Mouse (Mus musculus) spleen, postnatal 4 days (tissue): ENCODE measurements around the gene Abcg4.
"Not testable (repeated sequence)": the region's sequence is repeated elsewhere in the genome, so short reads cannot be mapped to it uniquely, and the experiment has no call there.

Experiments used
- DNase-seq, 2 experiments: peaks; one replicate each; pipeline ENCODE4 v3.0.0; 2022; ENCODE audit warnings: low spot score in 2 of 2

The Abcg4 gene

DNA sequence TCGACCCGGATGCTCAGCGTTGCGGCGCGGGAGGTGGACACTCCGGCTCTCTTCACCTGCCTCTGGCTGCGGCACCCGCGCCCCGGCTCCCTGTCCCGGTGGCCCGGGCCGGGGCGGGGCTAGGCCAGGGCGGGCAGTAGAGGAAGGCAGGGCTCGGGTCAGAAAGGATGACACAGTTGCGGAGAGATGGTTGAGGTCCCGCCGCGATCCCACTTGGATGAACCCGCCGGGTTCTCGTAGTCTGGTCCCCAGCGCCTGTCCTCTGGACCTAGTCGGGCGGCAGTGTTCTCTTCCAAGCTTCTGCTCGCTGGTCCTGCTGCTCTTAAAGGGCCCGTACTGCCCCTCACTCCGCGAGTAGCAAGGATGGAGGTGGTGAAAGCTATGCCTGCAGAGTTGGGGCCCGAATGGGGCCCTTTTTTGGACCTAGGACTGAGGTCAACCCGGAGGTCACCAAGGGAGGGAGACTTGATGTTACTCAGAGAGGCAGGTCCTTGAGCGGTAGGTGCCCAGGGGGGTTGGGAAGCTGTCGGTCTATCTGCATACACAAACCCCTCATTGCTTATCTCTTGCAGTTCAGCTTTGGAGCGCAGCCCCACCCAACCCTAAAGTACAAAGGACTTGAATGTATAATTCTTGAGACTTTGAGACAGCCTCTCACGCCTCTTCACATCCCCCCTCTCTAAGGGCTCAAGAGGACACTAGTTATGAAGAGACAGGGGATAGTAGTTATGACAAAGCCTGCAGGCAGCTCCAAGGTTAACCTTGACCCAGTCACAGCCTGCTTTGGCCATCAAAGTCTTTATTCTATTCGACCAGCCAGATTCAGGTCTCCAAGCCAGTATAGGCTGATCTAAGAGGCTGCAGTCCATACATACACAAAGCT lies at the start of gene Abcg4:
Gene Abcg4, minus strand, starts transcription at position 540 of the 883 bp plus-strand sequence.
- peak; percentile 75 to 86 for DNase-seq

DNA sequence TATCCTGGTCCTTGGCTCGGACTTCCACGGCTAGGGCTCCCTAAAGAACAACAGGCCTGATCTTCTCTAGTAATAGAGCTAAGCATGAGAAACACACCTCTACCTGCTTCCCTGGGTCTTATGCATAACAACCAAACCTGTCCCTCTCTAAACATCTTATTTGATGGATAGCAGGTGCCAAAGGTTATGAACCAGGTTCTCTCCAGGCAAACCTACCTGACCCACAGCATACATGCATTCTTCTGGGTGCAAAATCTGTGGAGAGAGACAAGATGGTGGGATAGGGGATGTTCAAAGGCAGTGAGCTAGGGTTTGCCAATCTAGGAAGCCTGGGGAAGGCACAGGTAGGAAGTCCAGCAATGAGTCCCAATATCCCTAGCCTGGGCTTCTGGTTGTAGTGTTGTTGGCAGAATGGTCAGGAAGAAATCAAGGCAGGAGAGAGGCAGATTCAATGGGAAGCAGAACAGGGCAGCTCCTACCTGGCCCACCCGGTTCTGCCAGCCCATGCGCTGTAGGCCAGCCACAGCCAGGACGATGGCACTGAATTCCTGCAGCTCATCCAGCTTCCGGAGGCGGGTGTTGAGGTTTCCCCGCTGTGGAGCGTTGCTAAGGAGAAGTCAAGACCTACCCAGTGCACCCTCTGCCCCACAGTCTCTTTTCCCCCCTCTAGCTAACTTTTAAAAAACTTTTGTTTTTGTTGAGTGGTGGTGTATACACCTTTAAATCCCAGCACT lies 49.2 kb upstream of the Abcg4 start:
- DNase-seq: no peak

DNA sequence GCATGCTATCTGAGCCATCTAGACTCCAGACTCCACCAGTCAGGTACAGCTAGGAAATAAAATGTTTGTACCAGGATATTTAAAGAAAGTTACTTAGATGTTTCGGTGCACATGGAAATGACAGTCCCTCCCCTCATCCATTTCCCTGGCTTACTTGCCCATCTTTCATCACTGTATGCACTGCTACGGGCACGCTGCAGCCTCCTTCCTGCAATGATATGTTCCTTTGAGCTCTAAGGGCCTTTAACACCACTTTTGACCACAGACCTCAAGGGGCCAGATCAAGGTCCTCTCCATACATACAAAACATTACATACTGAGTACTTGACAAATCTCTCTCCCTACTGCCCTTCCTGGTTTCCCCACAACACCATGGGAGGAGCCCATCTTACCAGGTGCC lies 48.5 kb upstream of the Abcg4 start:
- peak in 1 of 2 experiments; percentile 25 for DNase-seq

DNA sequence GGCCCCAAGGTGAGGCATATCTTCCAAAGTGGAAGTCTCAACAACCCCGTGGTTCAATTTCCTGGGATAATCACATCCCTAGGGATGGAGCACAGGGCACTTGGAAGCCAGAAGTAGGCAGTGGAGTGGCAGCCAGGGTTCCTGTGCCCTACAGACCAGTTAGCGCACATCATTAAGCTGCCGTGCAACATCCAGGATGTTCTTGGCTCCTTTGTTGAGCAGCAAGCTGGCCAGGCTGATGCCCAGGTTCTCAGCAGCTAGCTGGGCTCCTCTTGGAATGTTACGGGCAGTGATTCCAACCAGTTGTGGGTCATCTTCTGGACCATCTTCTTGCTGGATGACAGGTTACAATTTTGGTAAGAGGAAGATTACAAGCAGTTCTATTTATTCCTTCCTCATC lies 48.1 kb upstream of the Abcg4 start:
- DNase-seq: not testable (repeated sequence)

DNA sequence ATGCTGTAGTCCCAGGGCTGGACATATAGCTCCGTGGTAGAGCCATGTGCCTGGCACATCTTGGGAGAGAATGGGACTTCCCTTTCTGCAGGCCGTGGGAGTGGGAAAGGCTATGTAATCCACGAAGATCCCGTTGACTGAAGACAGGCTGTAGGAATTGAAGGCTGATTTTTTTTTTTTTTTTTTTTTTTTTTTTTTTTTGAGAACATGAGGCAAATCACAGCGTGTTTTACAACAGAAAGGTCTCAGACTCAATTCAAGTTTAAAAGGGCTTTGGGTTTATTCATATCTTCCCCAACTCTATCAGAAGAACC lies 47.6 kb upstream of the Abcg4 start:
- DNase-seq: no peak

DNA sequence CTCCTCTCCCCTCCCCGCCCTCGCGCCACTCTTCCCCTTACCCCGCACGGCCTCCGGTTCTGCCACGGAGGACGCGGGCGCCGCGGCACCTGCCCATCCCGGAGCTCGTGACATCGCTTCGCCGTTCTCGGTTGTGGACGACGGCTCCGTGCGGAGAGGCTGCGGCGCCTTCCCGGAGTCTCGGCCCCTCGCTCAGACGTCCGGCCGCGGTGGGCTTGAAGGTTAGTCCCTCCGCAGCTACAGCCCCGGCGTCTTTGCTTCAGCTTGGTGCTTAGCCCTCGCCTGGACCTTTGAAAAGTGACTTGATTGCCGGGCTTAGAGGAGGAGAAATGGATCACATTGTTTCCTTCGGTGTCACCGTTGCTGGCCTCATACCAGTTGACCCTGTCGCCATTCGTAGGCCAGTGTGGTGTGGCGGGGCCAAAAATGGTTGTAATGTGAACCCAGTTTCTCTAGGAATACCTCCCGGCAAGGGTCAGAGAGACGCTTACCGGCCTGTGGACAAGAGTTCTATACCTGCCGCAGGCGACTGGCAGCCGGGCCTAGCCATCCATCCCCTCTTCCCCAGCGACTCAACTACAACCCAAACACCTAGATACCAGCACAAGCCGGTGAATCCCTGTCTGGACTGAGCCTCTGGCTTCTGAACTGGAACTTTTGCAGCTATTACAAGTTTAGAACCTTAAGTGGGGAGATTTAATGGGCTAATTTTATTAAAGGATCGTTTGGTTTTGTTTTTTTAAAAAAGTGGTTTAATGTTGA lies 47.1 kb upstream of the Abcg4 start:
- DNase-seq: peak; percentile 66 to 89

DNA sequence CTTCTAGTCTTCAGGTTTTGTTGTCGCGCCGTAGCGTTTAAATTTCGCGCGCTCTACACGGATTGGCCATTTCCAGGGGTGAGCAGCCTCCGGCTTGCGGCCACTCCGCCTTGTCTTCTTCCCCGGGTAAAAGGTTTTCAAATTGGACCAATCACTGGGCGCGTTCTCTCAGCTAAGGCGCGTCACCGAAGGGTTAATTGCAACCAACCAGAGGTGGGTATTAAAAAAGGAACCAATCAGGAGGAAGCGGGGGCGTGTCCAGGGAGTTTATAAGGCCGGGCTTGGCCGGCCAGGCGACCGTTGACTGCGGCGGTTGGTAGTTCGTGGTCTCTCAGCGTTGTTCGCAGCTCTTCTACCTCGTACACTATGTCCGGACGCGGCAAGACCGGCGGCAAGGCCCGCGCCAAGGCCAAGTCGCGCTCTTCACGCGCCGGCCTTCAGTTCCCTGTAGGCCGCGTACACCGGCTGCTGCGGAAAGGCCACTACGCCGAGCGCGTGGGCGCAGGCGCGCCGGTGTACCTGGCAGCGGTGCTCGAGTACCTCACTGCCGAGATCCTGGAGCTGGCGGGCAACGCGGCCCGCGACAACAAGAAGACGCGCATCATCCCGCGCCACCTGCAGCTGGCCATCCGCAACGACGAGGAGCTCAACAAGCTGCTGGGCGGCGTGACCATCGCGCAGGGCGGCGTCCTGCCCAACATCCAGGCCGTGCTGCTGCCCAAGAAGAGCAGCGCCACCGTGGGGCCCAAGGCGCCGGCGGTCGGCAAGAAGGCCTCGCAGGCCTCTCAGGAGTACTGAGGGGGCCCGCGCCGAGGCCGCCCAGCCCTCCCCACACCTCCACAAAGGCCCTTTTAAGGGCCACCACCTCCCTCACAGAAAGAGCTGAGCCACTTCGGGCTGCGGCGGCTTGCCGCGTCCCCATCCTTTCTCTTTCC lies 46.2 kb upstream of the Abcg4 start, which contains the start of gene H2afx:
Gene H2afx, plus strand, starts transcription at position 299 of the 935 bp plus-strand sequence.
- DNase-seq: peak; percentile 99

DNA sequence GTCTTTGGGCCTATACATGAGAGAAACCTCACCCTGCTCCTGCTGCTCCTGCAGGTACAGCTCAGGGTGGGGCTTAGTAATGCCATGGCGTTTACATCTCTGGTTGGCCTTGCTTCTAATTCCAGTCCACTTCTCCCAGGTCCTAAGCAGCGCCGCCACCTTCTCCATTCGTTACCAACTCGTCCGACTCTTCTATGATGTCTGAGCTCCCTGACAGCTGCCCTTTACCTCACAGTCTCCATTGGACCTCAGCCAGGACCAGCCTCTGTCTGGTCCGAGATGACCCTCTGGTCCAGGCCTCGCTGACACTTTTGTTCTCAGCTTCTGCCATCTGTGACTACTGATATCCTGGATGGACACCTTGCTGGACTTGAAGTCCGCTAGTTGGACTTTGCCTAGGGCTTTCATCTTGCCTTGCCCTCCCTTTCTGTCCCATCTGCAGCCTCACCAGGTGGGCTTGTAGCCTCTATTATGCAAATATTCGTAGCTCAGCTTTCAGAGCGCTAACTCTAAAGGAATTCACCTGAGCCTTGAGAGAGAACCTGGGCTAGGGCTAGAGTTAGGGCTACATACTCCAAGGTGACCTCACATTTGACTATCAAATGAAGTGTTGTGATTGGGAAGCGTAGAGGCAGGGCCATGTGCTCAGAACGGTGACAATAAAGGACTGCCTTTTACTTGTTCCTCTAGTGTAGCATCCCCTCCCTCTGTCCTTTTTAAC lies 44.7 kb upstream of the Abcg4 start:
- DNase-seq: no peak

DNA sequence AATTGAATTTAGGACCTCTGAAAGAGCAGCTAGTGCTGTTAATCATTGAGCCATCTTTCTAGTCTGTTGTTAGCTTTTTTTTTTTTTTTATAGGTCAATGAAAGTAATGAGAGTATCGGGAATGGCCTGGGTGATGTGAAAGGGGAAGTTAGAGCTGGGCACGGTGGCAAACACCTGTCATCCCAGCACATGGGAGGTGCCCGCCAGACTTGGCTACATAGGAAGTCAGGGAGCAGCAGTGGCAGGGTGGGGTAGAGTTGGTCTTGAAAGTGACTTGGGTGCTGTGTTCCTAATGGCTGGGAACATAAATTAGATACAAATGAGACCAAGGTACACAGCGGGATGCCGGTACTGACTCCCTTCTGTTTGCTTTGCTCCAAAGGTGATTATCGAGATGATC lies 42.3 kb upstream of the Abcg4 start:
- DNase-seq: no peak

DNA sequence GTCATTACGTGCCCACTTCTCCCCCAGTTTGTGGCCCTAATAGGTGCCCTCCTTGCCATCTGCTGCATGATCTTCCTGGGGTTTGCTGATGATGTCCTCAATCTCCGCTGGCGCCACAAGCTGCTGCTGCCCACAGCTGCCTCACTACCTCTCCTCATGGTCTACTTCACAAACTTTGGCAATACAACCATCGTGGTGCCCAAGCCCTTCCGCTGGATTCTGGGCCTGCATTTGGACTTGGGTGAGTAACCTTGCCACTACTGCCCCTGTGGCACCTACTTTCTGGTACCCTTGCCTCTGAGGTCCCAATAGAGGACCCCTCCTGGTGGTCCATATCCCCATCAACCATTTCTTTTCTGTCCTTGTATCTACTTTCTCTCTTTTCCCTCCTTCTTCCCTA lies 39.5 kb upstream of the Abcg4 start:
- no peak for DNase-seq

DNA sequence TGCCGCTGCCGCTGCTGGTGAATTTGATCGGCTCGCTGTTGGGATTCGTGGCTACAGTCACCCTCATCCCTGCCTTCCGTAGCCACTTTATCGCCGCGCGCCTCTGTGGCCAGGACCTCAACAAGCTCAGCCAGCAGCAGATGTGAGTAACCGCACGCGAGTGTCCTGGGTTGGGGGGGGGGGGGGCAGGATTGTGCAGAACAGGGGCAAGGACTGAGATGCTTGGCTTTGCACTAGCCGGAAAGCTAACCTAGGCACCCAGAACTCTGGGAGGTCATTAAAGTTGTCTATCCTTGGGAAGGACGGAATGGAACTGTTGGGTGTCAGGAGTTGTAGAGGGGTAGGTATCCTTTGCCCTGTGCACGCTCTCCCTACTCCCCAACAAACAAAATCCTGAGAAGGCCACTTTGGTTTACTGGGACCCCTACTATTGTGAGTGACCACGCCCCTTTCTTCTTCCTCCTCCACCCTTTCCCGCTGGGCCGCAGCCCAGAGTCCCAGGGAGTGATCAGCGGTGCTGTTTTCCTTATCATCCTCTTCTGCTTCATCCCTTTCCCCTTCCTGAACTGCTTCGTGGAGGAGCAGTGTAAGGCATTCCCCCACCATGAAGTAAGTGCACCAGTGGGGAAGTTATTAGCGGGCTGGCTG lies 38.8 kb upstream of the Abcg4 start:
- peak in 1 of 2 experiments; percentile 44 for DNase-seq

DNA sequence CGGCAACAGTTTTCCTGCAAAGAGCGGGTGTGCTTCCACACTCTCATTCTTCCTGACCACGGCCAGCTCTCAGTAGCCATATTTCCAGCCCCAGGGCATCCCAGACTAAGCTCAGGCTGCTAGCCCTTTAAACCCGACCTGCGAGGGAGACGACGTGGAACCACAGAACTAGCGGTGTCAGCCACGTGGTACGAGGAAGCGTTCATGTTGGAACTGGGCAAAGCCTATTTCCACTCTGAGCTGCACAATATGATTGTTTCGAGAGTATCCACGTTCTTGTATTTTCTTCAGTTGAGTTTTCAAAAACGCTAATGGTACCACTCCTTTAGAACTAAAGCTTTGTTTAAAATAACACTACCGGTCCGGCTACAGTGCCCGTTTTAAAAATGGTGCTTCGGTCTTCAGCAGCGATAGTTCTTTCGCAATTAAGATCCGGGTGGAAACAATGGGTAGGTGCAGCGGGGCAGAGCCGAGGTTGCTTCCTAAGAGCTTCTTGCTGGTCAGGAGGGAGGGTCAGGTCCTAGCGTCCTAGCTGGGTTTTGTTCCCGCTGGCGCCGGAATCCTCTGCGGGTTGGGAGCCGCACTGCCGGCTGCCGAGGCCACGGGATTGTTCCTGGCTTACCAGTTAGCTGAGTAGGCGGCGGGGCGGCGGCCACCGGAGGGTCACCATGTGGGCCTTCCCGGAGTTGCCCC lies 38.1 kb upstream of the Abcg4 start:
- DNase-seq: peak; percentile 73 to 85

DNA sequence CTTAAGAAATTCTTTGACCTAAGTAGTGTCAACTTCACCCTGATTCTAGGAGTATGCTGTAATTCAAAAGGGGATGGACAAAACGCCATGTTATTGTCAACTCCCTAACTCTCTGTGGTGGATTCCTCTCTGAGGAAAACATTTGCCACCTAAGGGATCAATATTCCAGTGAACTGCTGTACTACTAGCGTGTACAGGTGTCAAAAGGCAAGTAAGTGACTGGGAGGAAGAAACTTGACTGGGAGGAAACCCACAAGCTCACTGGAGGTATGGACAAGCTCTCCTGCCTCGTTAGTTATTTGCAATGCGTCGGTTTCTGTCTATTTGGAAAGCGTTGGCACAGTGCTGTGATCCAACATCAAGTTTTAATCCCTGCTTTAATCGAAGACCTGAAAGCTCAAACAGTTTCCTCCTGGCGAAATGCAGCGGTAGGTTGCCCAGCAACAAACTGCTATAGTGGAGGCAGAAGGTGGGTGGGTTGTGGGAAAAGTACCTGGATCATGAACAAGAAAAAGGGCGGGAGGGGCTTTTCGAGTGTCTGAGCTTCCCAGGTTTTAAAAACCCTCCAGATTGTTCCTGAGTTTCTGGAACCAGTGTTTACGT lies 37.5 kb upstream of the Abcg4 start, which contains the start of gene Dpagt1:
Gene Dpagt1, plus strand, starts transcription at position 252 of the 603 bp plus-strand sequence.
- DNase-seq: no peak

DNA sequence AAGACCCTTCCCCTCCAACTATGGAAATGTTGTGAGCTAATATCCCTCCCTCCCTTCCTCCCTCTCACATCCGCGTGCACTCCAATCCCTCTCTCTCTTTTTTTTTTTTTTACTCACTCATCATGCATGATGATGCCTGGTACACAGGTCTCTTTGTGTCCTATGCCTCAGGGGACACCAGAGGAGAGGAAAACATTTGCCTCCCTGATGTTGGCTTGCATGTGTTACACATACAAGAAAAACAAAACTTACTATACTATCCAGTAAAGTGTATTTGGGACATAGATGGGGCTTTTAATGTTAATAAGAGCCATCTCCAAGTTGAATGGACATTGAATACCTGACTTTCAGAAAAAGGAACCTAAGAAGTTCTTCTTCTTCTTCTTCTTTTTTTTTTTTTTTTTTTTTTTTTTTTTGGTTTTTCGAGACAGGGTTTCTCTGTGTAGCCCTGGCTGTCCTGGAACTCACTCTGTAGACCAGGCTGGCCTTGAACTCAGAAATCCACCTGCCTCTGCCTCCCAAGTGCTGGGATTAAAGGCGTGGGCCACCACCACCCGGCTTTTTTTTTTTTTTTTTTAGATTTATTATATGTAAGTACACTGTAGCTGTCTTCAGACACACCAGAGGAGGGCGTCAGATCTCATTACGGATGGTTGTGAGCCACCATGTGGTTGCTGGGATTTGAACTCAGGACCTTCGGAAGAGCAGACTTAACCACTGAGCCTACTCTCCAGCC lies 36.8 kb upstream of the Abcg4 start:
- not testable (repeated sequence) for DNase-seq

DNA sequence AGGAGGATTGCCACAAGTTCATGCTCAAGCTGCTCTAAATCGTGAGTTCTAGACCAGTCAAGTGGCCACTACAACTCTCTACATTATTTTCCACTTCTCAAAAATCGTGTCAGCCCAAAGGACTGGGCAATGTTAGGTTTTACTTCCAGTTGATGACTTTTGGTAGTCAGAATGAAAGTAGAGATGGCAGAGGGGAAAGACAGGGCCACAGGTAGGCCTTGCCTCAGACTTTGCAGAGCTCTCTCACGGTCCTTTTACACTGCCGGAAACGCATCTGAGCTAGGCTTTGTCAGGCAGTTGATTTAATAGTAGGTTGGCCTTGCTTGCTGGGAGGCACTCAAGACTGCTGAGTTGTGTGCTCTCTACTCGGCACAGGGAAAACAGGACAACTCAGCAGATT lies 35.7 kb upstream of the Abcg4 start:
- DNase-seq: no peak

DNA sequence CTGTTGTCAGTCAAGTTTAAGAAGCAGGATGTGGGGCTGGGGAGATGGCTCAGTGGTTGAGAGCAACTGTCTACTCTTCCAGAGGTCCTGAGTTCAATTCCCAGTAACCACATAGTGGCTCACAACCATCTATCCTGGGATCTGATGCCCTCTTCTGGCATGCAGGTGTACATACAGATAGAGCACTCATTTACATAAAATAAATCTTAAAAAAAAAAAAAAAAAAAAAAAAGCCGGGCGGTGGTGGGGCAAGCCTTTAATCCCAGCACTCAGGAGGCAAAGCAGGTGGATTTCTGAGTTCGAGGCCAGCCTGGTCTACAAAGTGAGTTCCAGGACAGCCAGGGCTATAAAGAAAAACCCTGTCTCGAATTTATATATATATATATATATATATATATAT lies 35.2 kb upstream of the Abcg4 start:
- DNase-seq: not testable (repeated sequence)

DNA sequence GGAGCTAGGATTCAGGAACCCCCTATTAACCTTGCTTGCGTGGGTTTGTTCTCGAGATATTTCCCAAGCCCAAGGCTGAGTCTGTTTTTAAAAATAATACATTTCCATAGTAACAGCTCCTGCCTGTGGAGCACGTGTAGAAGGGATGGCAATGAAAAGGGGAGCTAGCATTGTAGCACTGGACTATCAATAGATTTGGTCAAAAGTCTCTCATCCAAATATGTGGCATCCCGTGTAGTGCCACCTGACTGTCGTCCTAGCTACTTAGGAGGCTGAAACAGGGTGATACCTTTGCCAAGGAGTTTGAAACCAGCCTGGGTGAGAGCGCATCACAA lies 32.4 kb upstream of the Abcg4 start:
- no peak for DNase-seq
